Mouse (Mus musculus) 416B (cell line): ENCODE measurements around the gene Trmt1.
A peak's percentile ranks its signal among the peaks of the same experiment; 100 is the strongest.

Experiments
- DNase-seq: peaks from one replicate; pipeline ENCODE4 v3.0.0; 2011; ENCODE audit warnings: low read depth

Gene Trmt1

DNA sequence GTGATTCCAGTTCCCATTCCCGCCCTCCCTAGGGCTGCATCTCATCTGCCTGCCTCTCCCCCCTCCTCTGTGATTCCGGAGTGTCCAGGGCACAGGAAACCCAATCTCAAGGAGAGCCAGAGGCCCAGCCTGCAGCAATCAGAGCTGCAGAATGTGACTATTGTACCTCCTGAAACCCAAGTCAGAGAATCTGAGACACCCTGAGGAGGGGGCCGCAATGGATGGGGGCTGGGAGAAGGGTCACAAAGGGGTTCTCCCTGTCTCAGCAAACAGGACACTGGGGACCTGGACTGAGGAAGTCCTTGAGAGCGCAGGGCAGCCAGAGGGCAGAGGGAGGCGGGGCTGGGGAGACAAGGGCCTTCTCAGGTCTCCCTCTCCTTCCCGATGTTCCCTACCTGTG lies 46.9 kb downstream of the Trmt1 start:
- no peak for DNase-seq

DNA sequence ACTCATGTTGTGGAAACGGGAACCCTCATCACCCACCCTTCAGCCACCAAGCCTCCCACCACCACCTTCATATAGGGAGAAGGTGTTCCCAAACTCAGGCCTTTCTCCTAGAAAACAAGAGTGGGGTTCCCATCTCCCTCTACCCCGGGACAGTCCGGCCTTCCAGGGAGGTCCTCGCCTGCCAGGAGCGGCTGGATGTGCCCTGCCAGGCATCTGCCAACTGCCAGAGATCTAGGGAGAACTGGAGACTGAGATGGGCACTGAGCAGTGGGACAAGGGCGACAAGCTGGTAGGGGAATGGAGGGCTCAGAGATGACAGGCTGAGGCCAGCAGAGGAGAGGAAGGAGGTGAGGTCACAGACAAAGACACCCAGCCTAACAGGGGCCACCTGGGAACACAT lies 47.9 kb downstream of the Trmt1 start:
- DNase-seq, result no peak

DNA sequence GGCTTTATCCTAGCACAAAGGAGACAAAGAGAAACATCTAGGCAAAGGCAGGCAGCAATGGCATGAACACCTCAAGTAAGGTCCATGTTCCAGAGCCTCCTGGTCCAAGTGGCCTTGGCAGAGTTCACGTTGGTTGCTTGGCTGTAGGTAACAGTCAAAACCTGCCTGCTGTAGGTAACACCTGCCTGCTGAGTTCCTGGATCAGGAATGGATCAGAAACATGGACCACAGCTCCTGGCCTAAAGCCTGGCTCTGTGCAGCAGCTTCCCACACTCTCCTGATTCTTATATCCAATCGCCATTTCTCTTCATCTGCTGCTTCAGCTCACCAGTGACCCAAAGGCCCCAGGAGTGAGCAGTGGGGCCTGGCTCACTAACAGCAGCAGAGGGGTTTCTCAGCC lies 48.6 kb downstream of the Trmt1 start:
- no peak for DNase-seq

DNA sequence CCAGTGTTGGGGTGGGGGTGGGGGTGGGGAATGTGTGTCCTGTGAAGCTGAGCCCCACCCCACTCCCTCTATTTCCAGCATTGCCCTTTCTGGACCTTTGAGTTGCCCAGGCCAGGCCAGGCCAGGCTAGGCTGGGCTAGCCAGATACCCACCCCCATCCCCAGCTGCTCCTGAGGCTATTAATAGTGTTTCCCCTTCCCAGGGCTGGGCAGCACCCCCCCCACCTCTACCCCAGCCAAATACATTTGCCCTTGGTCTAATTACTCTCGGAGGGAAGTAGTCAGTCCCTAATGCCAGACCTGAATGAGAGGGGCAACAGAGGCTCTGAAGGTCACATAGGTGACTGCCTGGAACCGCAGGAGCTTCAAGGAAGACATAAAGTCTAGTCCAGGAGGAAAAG lies 49.5 kb downstream of the Trmt1 start:
- no peak for DNase-seq

DNA sequence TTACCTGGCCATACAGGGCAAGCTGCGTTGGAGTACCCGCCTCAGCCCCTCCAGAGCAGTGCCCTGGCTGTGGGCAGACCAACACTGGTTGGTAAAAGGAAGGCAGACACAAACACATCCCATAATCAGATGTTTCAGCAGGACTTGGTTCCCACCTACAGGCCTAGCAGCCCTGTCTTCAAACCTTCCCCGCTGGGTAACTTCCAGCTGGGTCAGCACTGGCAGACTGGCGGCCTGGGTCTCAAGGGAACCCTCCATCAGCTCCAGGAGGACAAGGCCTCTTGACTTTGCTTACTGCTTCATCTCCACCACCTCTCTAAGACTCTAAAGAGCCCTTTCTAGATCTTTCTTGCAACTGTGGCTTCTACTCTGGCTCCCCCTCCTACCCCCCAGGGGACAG lies 50.4 kb downstream of the Trmt1 start:
- DNase-seq, result no peak

DNA sequence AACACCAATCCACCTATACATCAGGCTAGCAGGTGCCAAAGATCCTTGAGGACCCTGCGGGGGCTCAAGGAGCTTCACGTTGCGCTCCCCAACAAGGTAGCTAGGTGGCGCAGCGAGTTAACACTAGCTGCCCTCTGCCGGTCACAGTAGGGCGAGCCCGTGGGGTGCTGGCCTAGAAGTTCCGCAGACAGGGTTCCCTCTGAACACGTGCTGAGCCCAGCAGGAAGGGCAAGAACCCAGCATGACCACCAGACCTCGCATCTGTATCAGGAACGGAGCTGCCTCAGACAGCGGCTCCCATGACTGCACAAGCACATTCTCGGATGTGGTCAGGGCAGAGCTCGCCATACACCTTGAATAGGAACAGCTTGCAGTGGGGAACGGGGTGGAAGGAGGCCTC lies 51.5 kb downstream of the Trmt1 start:
- DNase-seq, result peak; percentile 93

DNA sequence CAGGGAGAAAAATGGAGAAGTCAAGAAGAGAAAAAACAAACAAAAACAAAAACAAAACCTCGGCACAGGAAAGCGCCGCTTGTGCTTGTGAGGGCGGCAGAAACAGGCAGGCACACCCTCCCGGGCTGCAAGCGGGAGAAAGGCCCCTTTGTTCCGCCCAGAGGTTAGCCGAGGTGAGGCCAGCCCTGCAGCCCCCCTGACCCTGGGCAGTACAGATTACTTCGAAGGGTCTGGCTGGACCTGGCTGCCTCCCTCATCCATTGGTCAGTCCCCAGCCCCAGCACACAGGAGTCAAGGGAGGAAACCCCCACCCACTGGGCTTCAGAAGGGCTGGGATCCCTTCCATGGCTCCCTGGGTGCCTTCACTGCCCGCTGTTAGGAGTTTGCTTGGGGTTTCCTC lies 52.2 kb downstream of the Trmt1 start:
- DNase-seq, result no peak

DNA sequence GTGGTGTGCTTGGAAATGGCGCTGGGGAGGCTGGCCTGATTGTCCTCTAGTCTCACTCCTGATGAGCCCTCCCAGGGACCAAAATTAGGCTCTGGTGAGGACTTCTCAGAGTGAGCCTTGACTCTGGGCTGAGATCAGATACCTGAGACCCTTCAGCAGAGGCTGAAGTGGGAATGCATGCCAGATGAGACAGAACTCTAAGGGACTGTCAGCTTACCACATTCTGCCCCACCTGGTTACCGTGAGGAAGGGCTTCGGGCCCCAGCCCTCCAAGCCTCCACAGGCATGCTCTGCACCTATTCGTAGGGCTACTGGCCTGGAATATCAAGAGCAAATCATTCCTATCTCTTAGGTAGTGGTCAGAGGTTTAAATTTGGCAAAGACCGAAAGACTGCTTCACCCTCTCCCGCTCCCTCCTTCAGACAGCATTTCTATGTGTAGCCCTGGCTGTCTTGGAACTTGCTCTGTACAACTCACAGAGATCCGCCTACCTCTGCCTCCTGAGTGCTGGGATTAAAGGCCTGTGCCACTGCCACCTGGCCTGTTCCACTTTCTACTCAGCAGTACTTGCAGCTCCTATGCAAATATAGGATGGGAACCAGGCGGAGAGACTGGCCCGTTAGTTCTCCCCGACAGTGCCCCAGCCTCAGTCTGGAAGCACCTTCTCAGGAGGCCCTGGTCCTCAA lies 52.8 kb downstream of the Trmt1 start:
- DNase-seq, result no peak

DNA sequence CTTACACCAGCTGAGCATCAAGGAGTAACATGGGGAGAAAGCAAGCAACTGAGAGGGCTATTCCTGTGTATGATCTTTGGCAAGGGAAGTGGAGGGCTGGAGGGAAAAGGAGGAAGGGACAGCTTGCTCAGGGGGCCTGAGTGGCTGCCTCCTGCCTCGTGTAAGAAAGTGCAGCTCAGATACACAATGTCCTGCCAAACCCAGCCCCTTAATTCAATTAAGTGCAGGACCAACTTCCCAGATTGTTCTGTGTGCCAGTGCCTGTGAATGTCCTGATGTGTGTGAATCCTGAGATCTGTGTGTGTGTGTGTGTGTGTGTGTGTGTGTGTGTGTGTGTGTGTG lies 53.3 kb downstream of the Trmt1 start:
- DNase-seq, result no peak

DNA sequence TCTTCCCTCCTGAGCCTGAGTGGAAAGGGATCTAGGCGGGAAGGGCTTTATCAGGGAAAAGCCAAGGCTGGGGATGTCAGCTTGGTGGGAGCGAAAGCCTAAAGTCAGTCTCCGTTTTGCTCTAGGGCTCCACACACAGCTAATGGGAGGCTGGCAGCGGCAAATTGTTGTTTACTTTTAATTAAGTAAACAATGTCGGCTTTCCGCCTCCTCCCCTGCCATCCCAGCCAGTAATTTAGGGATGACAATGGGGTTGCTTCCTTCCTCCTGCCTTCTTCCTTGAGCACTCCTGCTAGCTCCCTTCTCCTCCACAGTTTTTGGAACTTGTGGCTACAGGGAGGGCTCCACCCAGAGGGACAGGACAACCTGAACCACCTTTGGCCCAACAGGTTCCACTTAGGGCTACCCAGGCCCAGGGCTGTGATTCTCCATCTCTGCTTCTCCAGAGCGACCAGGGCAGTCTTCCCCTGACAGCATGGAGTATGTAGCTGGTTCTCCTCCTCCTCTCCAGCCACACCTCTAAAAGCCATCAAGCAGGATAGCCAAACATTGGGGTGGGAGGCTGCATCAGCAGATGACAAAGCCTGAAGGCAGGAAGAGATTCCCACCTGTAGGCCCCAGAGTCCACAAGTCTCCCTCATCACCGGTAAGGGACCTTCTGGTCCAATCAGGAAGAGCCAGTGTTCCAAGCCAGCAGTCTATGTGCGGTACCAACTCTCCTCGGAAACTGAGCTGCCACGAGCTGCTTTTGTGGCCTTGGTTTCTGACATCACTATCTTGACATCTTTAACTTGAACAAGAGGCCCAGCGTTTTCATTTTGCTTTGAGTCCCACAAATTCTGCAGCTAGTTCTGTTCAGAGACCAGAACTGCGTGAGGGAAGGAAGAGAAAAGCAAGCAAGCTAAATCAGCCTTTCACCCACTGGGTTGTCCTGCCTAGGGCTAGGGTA lies 55.1 kb downstream of the Trmt1 start:
- no peak for DNase-seq

DNA sequence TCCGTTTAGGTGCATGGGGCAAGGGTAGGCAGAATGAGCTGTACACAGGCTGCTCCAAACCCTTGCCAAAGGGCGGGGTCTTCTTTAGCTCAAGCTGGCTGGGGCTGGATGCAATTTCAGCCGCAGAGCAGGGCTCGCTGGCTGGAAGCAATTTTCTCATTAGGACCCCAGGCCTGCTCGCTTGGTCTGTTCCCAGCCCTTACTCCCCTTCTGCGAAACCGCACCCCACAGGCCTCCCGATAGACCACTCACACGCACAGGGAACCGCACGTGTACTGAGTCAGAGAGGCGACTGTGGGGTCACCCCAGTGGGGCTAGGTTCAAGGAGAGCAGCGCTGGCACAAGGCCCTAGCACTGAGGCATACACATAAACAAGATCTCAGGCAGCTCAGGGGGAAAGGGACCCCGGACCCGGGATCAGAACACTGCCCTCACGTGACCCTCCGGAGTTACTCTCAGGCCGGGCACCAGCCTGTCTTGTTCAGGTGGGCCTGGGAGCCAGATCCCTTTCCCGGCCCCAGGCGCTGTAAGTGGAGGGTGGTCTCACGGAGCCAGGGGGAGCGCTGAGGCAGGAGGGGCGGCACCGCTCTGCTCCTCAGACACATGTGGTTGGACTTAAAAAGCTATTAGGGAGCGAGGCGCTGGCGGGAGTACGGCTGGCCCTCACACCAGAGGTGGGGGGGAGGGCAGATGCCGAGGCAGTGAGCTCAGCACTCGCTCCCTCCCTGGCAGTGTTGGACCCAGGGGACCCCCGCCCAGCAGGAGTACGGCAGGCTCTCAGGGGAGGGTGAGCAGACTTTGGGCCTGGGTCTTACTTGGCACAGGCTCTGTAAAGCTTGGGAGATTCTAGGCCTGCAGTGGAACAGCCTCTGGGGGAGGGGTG lies 56.3 kb downstream of the Trmt1 start:
- DNase-seq, result no peak

DNA sequence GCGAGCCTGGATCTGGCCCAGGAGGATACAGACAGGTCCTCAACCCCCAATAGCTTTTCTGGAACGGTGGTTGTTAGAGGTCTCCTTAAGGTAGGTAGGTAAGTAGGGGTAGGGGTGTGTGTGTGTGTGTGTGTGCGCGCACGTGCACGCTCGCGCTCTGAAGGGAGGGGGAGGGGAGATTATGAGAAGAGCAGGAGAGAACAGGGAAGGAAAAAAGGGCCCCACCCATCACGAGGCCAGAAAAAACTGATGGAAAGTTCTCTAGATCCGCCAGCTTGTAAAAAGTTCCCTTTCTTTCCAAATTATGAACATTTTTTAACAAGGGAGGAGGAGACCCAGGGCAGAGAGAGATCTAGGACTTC lies 56.9 kb downstream of the Trmt1 start:
- no peak for DNase-seq

DNA sequence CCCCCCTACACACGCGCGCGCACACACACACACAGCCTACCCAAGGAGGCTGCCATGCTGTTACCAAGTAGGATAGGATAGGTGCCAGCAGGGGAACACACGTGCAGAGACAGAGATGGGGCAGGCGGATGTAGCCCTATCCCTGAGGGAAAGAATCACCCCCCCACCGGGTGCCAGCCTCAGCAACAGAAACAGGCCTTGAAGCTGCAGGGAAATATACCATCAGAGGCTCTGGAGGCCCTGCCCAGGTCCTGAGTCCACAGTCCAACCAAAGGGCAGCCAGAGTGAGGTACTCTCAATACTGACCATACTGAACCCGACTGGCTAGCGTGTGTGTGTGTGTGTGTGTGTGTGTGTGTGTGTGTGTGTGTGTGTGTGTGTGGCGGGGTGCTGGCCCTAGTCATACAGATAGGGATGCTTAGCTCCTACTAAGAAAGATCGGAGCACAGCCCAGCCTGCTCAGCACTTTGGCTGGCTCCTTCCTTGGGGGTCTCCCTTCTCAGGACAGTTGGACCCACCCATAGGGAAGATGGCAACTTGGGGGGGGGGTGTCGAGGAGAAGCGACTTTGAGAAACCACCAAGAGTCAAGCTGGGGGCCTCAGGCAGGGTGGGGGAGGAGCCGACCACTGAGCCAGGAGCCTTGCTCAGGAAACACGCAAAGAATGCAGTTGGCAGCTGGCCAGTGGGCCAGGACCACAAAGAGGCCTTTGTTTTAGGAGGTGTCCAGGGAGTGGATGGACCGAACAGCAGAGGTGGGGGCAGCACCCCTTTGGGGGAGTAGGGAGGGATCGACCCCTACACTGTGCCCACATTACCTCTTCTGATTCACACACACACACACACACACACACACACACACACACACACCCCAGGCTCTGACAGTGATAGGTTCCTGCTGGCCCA lies 57.7 kb downstream of the Trmt1 start:
- peak; percentile 79 for DNase-seq

DNA sequence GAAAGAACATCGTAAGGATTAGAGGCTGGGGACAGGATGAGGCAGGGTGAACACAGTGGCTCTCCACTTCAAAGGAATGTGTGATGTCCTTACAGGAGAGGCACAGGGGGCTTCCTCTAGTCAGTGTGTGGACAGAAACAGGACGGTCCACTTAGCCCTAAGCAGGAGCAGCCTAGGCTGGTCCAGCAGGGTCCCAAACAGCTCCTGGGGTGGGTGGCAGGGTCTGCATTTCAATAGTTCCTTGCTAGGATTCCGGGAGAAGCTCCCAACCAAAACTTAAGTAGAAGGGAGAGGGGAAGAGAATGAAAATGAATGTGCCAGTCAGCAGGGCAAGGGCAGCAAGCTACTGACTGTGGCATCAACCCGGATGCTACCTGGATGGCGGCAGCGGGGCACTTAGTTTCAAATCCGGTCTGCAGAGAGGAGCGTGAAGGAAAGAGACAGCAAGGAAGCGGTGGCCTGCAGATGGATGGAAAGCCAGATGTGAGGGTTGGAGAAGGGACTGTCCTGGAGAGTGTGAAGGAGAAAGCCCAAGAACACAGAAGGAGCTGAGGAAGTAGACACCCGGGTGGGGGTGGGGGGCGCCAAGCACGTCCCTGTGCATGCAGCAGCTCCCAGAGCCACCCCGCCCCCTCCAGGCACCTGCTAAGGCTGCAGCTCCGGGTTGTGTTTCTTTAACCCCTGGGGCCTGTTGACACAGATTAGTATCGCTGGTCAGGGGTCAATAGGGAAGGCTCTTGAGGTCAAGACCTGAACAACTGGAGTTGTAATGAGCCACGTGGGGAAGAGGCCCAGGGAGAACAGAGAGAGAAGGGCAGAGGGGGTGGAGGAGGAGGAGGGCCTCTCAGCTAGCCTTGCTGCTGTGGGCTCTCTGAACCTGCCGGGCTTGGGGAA lies 59.2 kb downstream of the Trmt1 start:
- DNase-seq, result peak; percentile 29
